Mouse (Mus musculus) heart, adult 2 months (tissue): Measurements from ENCODE around the gene Inhbe.
A peak's percentile ranks its signal among the peaks of the same experiment; 100 is the strongest.

ENCODE experiments used
- CTCF ChIP-seq: fragments of 200-600 bp; IDR thresholded peaks from 2 replicates; pipeline ENCODE4 v1.8.1; 2022; ENCODE audit warnings: antibody characterized with exemption, mild to moderate bottlenecking, moderate library complexity
- EP300 ChIP-seq: fragments of 200-500 bp; IDR thresholded peaks from 2 replicates; pipeline ENCODE4 v1.6.1; 2011; ENCODE audit warnings: low read depth, low read length, control low read depth; ENCODE audit not compliant: insufficient read depth
- POLR2A ChIP-seq: fragments of 200-500 bp; IDR thresholded peaks from 2 replicates; pipeline ENCODE4 v1.6.1; 2011; ENCODE audit warnings: mild to moderate bottlenecking, low read depth, low read length, control low read depth; ENCODE audit not compliant: insufficient read depth

- peak; percentile 47 for TF ChIP-seq CTCF
- no peak for TF ChIP-seq POLR2A
- no peak for TF ChIP-seq EP300
These were observed 5.3 kb downstream of the Inhbe start for GRCm38 (mm10) chr10:127348957-127349356.
